Mouse (Mus musculus) stomach, postnatal 0 days (tissue): Measurements from ENCODE around the gene Sult1d1.

Experiments
- CTCF ChIP-seq: IDR thresholded peaks from 2 replicates; pipeline ENCODE4 v1.5.1; 2016; ENCODE audit warnings: antibody characterized with exemption, low read depth, mild to moderate bottlenecking, moderate library complexity
- EP300 ChIP-seq: optimal IDR thresholded peaks from 2 replicates; pipeline ENCODE3; 2016; ENCODE audit warnings: antibody characterized with exemption

DNA sequence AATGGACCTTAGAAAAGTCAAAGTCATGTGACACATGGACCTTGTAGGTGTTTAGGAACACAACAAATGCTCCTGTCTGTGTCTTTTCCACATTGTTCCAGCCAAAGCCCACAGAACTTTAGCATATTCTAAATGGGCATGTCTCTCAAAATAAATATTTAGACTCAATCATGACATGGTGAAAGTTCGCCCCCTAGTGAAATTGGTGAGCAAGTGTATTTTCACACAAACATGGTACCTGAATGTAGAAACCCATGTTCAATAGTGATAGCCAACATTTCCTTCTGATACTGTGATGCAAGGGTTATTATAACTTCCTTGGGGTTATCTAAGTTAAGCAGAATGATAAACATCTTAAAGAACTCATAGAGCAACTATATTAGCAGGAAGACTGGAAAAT is 17.9 kb downstream of the Sult1d1 start:
- TF ChIP-seq CTCF (peak; percentile 54), EP300 (no peak)
